Mouse (Mus musculus) T-helper 1 cell (primary cell): ENCODE results near the gene Trmt112.

Experiments
- in situ Hi-C: fragments of 300-600 bp; cut with MboI, MseI; formaldehyde crosslinking; loops from one replicate; pipeline ENCODE4 v1.15.1; 2025; ENCODE audit warnings: high pct_unique_total_duplicates

Trmt112 gene

DNA sequence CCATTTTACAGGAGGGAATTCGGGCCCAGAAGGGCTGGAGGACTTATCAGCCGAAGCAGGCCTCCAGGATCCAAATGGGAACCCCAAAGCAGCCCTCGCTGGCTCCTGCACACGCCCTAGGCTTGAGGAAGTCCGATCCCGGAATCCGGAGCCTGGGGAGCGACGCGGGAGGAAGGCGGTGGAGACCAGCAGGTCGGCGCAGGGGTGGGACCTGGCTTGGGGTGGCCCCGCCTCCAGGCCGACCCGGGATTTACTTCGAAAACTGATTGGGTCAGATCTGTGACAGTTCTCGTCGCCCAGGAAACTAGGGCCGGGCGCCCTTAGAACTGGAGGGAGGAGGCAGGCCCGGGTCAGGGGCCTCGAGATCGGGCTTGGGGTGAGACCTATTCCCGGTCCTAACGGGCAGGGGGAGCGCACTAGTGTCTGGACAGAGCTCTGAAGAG is 32.8 kb downstream of the Trmt112 start, which contains the start of gene Gpr137:
Gpr137 (minus strand) TSS at position 232 of the 443 bp plus-strand sequence.
- in situ Hi-C loops, result no loop called here

DNA sequence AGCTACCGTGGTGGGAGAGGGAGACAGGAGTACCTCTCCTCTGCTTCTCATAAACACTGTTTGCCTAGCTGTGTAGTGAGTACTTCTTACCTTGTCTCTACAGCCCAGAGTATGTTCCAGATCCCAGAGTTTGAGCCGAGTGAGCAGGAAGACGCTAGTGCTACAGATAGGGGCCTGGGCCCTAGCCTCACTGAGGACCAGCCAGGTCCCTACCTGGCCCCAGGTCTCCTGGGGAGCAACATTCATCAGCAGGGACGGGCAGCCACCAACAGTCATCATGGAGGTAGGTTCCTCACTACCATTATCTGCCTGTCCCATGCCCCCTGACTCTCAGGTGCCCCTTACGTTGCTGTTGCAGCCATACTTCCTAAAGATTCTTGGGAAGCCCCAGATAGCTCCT is 33.3 kb downstream of the Trmt112 start:
- in situ Hi-C loops, result no loop called here

DNA sequence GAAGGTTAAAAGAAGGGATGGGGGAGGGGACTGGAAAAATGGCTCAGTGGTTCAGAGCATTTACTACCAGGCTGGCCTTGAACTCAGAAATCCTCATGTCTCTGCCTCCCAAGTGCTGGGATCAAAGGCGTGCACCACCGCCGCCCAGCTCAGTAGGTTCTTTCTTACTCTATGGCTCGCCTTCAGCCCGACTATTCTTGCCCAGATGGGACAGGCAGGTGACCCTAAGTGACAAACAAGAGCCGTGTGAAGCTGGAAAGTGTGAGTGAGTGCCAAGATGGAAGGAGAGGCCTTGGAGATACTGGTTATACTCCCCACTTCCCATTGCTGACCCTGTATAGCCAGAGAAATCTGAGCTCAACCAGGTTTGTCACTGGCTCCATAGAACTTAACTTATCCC is 34.2 kb downstream of the Trmt112 start:
- in situ Hi-C loops, result no loop called here

DNA sequence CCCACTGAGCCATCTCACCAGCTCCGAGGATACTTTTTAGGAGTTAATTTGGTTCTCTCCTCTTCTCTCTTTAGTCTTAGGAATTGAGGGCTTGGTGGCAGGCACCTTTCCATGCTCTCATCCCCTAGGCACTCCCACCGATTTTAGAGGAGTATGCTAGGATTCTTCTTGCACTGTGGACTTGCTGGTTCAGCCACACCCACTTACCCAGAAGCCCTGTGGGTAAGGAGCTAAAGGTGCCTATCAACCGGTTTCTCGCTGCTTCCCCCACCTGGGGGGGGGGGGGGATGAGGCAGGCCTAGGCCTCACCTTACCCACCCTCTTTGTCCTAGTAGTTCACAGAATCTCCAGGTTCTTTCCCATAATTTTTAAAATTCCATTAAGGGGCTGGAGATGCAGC is 38.2 kb downstream of the Trmt112 start:
- in situ Hi-C loops, result no loop called here

DNA sequence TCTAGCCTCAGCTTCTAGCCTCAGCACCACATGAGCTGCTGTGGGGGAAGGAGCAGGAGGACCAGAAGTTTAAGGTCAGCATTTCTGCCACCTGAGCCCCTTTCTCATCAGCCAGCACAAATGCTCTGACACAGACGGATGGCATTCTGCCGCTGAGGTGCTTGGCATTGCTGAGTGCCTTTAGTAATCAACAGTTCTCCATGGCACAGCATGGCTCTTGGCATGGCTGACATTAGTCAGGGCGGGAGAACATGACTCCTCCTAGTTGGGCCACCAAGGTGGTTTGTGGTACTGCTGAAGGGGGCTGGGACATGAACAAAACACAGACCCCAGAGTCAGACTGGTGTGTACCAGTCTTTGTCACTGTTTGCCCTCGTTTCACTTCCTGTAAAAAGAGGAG is 38.7 kb downstream of the Trmt112 start:
- in situ Hi-C loops, result no loop called here

DNA sequence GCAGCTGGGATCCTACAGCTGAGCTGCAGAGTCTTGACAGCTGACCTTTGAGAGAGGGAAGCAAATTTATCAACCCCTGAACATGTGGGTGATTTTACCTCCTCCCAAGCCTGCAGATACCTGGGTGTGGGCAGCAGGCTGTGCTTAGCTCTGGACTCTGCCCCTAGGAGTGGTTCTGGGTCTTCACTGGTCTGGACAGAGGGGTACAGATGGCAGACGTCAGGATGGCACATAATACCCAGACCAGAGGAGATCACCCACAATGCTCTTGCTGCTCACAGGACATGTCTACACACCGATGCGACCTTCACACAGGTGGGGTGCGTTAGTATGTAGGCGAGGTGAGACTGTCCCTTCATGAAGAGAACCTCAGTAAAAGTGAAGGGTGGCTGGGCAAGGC is 40.0 kb downstream of the Trmt112 start:
- in situ Hi-C loops, result no loop called here

DNA sequence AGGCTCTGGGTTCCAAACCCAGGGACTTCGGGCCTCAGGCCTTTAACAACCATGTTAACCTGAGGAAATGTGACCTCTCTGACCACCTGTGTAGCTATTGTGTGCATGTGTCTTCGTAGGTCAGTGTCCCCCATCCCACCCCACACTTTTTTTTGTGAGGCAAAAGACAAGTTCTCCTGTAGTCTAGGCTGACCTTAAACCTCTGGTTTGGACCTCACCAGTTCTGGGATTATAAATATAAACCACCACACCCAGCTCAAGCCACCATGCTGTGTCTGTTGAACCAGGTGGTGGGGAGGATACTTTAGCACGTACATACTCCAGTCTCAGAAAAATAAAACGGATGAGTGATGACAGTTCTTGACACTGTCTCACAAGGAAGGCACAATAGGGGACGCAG is 40.5 kb downstream of the Trmt112 start:
- in situ Hi-C loops, result no loop called here

DNA sequence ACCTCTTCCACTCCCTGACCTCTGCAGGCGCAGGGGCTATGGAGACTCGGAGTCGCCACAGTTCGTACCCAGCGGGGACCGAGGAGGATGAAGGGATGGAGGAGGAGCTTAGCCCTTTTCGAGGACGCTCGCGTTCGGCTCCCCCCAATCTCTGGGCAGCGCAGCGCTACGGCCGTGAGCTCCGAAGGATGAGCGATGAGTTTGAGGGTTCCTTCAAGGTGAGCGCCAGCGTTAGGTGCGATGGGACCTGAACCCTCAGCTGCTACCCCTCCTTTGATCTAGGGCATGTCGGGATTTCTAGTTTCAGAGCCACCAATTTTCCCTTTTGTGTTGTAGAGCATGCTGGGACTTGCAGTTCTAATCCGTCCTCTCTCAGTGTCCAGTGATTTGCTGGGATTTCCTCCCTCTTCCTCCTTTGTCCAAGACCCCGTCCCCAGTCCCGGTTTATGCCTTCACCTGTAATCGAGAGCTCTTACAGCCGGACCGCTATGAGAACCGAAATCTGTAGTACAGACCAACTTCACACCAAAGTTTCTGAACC is 41.2 kb downstream of the Trmt112 start:
- in situ Hi-C loops, result no loop called here

DNA sequence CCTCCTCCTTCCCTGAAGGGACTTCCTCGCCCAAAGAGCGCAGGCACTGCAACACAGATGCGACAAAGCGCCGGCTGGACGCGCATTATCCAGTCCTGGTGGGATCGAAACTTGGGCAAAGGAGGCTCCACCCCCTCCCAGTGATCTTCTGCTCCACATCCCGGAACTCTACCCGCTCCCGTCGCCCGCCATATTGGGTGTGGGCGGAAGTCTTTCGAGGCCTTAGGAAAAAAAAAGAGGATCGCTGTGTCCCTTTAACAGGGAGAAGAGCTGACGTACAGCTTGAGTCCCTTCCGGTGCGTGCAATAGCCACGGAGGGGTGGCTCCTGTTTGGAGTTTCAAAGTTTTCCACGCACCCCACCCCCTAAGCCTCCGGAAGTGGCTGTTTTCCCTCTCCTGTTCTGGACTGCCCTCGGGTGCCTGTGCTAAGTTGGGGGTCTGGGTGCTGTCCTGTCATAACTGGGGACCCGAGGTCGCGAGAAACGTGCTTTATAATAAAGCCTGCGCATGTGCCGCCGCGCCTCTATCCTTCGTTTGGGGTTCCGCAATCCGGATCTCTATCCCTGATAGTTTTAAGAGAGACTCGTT is 42.0 kb downstream of the Trmt112 start:
- in situ Hi-C loops, result no loop called here

DNA sequence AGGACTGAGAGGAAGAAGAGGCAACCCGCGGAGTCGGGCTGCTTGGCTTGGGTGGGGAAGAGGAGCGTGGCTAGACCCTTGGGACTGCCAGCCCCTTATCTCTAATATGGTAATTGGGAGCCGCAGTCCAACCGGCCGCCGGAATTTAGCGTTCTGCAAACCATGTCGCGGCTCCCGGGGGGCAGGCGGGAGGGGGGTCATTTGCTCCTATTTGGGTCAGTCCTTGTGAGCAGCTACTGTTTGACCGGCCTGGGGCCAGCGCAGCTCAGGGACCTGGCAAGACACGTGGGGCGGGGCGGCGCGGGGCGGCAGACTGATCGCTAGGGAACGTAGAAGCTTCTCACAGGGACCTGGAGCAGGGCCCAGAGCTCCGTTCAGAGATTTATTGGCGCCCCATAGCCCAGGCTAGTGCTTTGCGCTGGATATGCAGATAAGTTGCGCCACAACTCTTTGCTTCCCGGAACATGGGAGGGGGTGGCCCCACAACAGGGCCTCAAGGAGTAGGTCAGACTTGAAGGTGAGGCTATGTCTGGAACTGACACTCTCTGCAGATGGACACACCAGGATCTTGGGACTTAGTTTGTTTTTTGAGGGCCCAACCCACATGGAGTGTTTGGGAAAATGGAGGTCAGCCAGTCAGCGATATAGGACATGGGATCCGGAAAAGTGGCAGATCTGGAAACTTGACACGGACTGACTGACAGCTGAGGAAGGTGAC is 42.7 kb downstream of the Trmt112 start:
- in situ Hi-C loops, result no loop called here

DNA sequence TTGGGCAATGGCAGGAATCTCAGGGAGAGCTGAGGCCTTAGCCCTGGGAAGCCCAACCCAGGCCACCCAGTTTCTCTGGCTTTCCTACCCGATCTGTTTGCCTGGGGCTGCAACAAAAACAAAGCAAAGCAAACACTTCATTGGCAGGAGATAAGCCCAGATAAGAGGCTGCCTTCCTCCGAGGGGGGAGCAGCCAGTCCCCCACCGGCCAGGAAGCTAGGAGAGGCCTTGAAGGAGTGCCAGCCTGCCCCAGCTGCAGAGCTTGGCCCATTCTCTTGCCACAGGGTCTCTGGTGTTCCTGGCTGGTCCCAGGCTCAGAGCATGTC is 43.2 kb downstream of the Trmt112 start:
- in situ Hi-C loops, result no loop called here

DNA sequence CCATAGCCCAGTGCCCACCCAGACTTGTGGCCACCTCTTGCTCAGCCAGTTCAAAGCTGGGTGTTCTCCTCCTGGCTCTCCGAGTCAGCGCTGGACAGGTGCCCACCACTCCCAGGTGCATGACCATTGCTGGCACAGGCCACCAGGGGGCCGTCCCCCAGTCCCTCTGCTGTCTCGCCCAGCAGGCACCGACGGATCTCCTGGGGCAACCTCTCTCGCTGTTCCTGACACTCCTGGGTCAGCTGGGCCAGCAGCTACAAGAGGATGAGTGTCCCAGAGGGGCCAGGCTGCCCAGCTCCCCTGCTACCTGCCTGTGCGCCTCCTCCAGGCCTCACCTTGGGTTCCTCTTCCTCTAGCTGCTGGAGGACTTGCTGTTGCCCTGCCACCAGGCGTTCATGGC is 44.5 kb downstream of the Trmt112 start:
- in situ Hi-C loops, result no loop called here

DNA sequence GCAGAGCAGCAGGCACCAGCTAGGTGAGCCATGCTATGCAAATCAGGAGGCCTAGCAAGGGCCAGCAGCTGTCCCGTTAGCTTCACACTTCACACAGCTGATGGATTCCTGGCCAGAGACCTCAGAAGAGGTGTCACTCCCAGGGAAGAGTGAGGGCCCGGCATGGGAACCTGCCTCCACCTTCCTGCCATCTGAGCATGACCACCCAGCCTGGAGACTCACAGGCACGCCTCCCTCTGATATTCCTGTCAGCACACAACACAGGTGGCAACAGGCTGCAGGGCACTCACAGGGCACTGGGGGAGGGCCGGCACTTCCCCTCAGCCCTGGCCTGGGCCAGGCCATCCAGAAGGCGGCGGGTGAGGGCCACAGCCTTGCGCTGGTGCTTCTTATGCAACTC is 45.9 kb downstream of the Trmt112 start:
- in situ Hi-C loops, result no loop called here

DNA sequence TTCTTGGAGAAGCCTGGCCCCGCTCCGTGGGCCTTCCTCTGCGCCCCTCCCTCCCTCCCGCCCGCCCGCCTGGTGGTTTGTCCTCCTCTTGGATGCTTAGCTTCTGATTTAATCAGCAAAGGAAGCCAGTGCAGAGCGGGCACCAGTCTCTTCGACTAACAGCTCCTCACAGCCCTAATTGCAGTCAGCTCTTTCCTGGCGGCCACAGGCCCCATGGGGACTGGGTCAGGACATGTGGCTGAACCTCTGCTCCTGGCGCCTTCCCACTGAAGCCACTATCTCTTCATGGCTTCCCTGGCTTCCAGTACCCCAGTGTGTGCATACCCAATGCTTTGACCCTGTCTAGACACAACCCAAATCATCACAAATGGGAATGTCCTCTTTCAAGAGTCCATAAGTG is 47.0 kb downstream of the Trmt112 start:
- in situ Hi-C loops, result no loop called here
